Mouse (Mus musculus) liver, embryonic 15.5 days (tissue): Measurements from ENCODE around the gene Nup43. TPM values are rescaled to one million over a fixed set of nuclear protein-coding genes. Genes with fewer than 3 reads are reported as not detected.
A peak's percentile ranks its signal among the peaks of the same experiment; 100 is the strongest.
"Not testable (repeated sequence)": the region's sequence is repeated elsewhere in the genome, so short reads cannot be mapped to it uniquely, and the experiment has no call there.

Experiments used
- ATAC-seq: fragments of 200-750 bp; cut with Nextera tagmentation; 2 replicates; pipeline ENCODE4 v1.8.0; 2017; ENCODE audit warnings: moderate number of reproducible peaks, mild to moderate bottlenecking, moderate library complexity; ENCODE audit not compliant: insufficient read depth
- H3K27ac ChIP-seq: fragments of 300-500 bp; sonication (generic); replicated peaks from 2 replicates; pipeline ENCODE4 v1.5.1; 2015; ENCODE audit warnings: mild to moderate bottlenecking, inconsistent platforms
- H3K27me3 ChIP-seq: fragments of 300-500 bp; sonication (generic); 2 replicates; pipeline ENCODE4 v1.6.1; 2015; ENCODE audit warnings: mild to moderate bottlenecking, inconsistent platforms
- H3K36me3 ChIP-seq: fragments of 300-500 bp; sonication (generic); replicated peaks from 2 replicates; pipeline ENCODE4 v1.6.1; 2015; ENCODE audit warnings: moderate library complexity, mild to moderate bottlenecking, inconsistent platforms
- H3K4me1 ChIP-seq: fragments of 300-500 bp; sonication (generic); replicated peaks from 2 replicates; pipeline ENCODE4 v1.6.1; 2015; ENCODE audit warnings: inconsistent platforms
- H3K4me2 ChIP-seq: fragments of 300-500 bp; sonication (generic); 2 replicates; pipeline ENCODE4 v1.6.1; 2015; ENCODE audit warnings: moderate library complexity, mild to moderate bottlenecking, inconsistent platforms
- H3K4me3 ChIP-seq: fragments of 300-500 bp; sonication (generic); replicated peaks from 2 replicates; pipeline ENCODE4 v1.5.1; 2015; ENCODE audit warnings: mild to moderate bottlenecking, inconsistent platforms
- H3K9ac ChIP-seq: fragments of 300-500 bp; sonication (generic); 2 replicates; pipeline ENCODE4 v1.6.1; 2015; ENCODE audit warnings: moderate library complexity, mild to moderate bottlenecking, inconsistent platforms
- H3K9me3 ChIP-seq: fragments of 300-500 bp; sonication (generic); replicated peaks from 2 replicates; pipeline ENCODE4 v1.6.1; 2016; ENCODE audit warnings: inconsistent platforms
- WGBS: fragments of 180-500 bp; shearing (Covaris S2); methylation state at CpG from one replicate; pipeline ENCODE4 v1.1.7; 2015; ENCODE audit warnings: mixed read lengths; ENCODE audit not compliant: insufficient replicate concordance; 5-methylcytosine and 5-hydroxymethylcytosine counted together
- polyA plus RNA-seq: library from polyadenylated mRNA; unstranded; fragments of >200 nt; fragmentation: Nextera tagmentation; extraction: Ambion mirVana; gene quantifications from 2 replicates; pipeline ENCODE4 v1.2.1, GENCODE M21; 2015

The Nup43 gene
- polyA plus RNA-seq, result 21.2 and 23.8 TPM in 2 replicates

DNA sequence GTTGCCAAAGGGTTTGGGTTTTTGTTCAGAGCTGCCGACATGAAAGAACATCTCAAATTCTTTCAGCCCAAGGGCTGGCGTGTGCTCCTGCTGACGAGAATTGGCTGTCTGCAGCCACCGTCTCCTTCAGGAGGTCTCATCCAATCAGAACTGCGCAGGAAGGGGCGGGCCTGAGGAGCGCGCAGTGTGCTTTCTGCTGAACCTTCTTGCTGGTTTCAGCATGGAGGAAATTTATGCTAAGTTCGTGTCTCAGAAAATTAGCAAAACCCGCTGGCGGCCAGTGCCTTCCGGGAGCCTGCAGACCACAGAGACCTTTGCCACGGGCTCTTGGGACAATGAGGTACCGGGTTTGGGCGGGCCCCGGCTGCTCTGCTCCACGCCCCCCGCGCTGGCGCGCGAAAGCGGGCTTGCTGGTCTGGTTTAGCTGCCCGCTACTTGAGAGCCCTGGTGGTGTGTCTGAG lies at the start of gene Nup43:
TSS of gene Nup43 (plus strand) at position 162 of the 461 bp plus-strand sequence.
- ATAC-seq, result peak; percentile 59
- Histone ChIP-seq H3K4me1 (peaks cover 30% of the 10 kb centered on the region), H3K36me3 (peaks cover 27% of the 10 kb centered on the region), H3K4me2 (peak within 1 kb of the TSS; percentile 79), H3K4me3 (peak within 1 kb of the TSS; percentile 92), H3K27me3 (no peaks in the 10 kb centered on the region), H3K9me3 (no peaks in the 10 kb centered on the region), H3K27ac (peak within 1 kb of the TSS; percentile 72), H3K9ac (peak within 1 kb of the TSS; percentile 69)
- under 1% methylated on average over 24 of the region's 24 CpGs for WGBS

DNA sequence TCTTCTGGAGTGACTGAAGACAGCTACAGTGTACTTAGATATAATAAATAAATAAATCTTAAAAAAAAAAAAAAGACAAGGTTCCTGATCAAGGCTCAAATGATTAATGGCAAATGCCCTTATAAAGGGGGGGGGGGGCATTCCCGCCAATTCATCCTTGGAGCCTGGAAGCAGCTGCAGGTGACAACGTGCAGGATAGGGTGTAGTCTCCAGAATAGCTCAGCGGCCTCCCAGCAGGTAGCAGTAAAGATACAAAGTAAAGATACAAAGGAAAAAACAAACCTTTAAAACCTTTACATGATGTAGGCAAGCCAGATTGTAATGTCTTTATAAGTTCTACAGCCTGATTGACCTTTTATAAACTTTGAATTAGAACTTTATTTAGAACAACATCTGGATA lies 49.7 kb upstream of the Nup43 start:
- not testable (repeated sequence) for H3K4me3 ChIP-seq, H3K4me2 ChIP-seq, H3K9me3 ChIP-seq, ATAC-seq, H3K36me3 ChIP-seq, H3K9ac ChIP-seq, H3K4me1 ChIP-seq, H3K27ac ChIP-seq, H3K27me3 ChIP-seq
- 67% methylated on average over 3 of the region's 3 CpGs for WGBS

DNA sequence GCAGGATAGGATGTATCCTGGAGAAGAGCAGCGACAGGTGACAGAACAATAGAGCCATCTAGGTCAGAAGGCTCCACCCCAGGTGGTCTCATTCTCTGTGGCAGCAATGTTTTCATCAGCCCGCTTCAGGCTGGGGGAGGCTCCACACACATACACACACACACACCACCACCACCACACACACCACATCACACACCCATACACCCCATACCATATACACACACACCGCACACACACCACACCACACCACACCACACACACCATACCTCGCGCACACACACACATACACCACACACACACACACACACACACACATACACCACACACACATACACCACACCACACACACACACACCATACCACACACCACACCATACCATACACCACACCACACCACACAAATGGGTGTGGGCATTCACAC lies 47.5 kb upstream of the Nup43 start:
- no peaks in the 10 kb centered on the region for H3K9me3 ChIP-seq

DNA sequence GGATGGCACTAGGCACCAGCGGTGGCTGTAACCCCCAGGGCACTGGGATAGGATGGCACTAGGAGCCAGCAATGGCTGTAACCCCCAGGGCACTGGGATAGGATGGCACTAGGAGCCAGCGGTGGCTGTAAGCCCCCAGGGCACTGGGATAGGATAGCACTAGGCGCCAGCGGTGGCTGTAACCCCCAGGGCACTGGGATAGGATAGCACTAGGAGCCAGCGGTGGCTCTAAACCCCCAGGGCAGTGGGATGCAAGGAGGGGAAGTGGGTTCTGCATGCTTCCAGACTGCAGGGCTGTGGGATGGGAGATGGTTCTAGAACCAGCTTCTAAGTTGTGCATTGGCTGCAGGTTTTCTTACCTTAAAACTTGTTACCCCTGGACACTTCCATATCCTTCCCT lies 46.6 kb upstream of the Nup43 start:
- H3K9me3 ChIP-seq, result no peaks in the 10 kb centered on the region
- WGBS, result 78% methylated on average over 5 of the region's 5 CpGs
- H3K4me2 ChIP-seq, result no peak overlapping the region
- ATAC-seq, result no peak
- H3K27ac ChIP-seq, result no peak overlapping the region
- H3K4me1 ChIP-seq, result no peaks in the 10 kb centered on the region
- H3K4me3 ChIP-seq, result no peak overlapping the region
- H3K36me3 ChIP-seq, result no peaks in the 10 kb centered on the region
- no peaks in the 10 kb centered on the region for H3K27me3 ChIP-seq
- H3K9ac ChIP-seq, result no peak overlapping the region

More for the DNA sequence above, 47.5 kb upstream of the Nup43 start:
- H3K4me2 ChIP-seq, result no peak overlapping the region
- H3K4me3 ChIP-seq, result no peak overlapping the region
- no peaks in the 10 kb centered on the region for H3K27me3 ChIP-seq
- H3K4me1 ChIP-seq, result no peaks in the 10 kb centered on the region
- H3K9ac ChIP-seq, result no peak overlapping the region
- no peaks in the 10 kb centered on the region for H3K36me3 ChIP-seq
- WGBS, result 87% methylated on average over 5 of the region's 5 CpGs
- H3K27ac ChIP-seq, result no peak overlapping the region
- ATAC-seq, result no peak

- Histone ChIP-seq H3K9ac (no peak overlapping the region), H3K27ac (no peak overlapping the region), H3K36me3 (0 out of 2 replicates have a peak, but pooled peaks cover 4% of the 10 kb centered on the region), H3K9me3 (no peaks in the 10 kb centered on the region), H3K4me2 (no peak overlapping the region), H3K27me3 (no peaks in the 10 kb centered on the region), H3K4me1 (no peaks in the 10 kb centered on the region), H3K4me3 (no peak overlapping the region)
- no peak for ATAC-seq
- 77% methylated on average over 3 of the region's 3 CpGs for WGBS
Measured at GRCm38 (mm10) chr10:7622378-7622777, 44.9 kb upstream of the Nup43 start.

DNA sequence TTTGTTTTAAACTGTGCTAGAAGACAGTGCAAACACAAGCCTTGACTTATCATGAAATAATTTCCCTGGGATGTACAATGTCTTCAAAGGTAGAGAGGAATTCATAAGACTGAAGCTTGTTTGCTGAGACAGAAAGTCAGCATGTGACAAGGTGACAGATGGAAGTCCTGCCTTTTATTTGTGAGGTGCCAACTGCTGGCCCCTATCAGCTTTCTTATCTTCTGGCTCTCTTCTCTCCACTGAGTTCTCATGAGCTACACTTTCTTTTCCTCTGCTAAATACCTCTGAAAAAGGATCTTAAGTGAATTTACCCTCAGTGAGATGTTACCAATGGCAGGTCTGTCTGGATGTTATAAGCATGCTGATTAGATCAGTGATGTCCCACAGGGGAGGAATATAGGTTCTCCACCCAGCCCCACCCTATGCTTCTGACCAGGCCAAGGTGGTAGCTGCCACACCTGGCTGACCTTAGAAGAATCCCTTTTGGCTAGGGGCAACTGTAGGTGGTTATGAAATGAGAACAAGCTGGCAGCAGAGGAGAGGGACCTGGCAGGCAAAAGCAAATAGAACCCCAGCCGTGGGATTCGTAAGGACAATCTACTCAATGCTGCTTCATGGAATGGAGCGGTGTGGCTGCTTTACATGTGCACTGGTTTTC lies 43.3 kb upstream of the Nup43 start:
- H3K27me3 ChIP-seq, result no peaks in the 10 kb centered on the region
- no peak overlapping the region for H3K9ac ChIP-seq
- H3K9me3 ChIP-seq, result no peaks in the 10 kb centered on the region
- no peak overlapping the region for H3K27ac ChIP-seq
- no peaks in the 10 kb centered on the region for H3K4me1 ChIP-seq
- H3K4me3 ChIP-seq, result no peak overlapping the region
- no peak for ATAC-seq
- no peak overlapping the region for H3K4me2 ChIP-seq
- H3K36me3 ChIP-seq, result peaks cover 12% of the 10 kb centered on the region
- WGBS, result 85% methylated on average over 3 of the region's 3 CpGs

DNA sequence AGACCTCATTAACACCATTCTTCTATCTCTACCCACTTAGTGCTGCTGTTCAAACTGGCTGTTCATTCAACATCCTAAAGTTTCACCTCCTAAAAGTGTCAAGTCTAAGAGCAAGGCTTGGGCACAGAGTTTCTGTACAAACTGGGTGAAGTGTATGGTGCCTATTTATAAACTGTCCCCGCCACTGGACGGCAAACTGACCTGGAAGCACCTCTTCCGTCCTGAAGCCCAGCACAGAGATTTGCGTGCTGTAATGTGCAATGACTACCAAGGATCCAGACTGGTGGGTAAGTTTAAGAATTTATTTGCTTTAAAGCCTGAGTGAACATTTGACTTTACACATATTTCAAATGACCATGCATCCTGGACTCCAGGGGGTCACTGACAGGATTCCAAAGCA lies 38.2 kb upstream of the Nup43 start:
- Histone ChIP-seq H3K4me2 (no peak overlapping the region), H3K27me3 (no peaks in the 10 kb centered on the region), H3K4me1 (no peaks in the 10 kb centered on the region), H3K9ac (no peak overlapping the region), H3K9me3 (no peaks in the 10 kb centered on the region), H3K27ac (no peak overlapping the region), H3K36me3 (peaks cover 47% of the 10 kb centered on the region), H3K4me3 (no peak overlapping the region)
- ATAC-seq, result no peak
- WGBS, result 88% methylated on average over 4 of the region's 4 CpGs

GRCm38 (mm10) chr10:7630286-7630685 lies 37.0 kb upstream of the Nup43 start:
- Histone ChIP-seq H3K4me3 (no peak overlapping the region), H3K9me3 (no peaks in the 10 kb centered on the region), H3K27ac (no peak overlapping the region), H3K9ac (no peak overlapping the region), H3K27me3 (no peaks in the 10 kb centered on the region), H3K4me1 (no peaks in the 10 kb centered on the region), H3K4me2 (no peak overlapping the region), H3K36me3 (peaks cover 47% of the 10 kb centered on the region)
- no peak for ATAC-seq
- WGBS, result 85% methylated on average over 5 of the region's 5 CpGs

GRCm38 (mm10) chr10:7630951-7631720 lies 36.2 kb upstream of the Nup43 start:
- H3K4me1 ChIP-seq, result no peaks in the 10 kb centered on the region
- H3K9ac ChIP-seq, result no peak overlapping the region
- no peaks in the 10 kb centered on the region for H3K27me3 ChIP-seq
- no peak overlapping the region for H3K27ac ChIP-seq
- no peaks in the 10 kb centered on the region for H3K9me3 ChIP-seq
- no peak overlapping the region for H3K4me2 ChIP-seq
- 77% methylated on average over 16 of the region's 16 CpGs for WGBS
- no peak overlapping the region for H3K4me3 ChIP-seq
- ATAC-seq, result no peak
- peaks cover 47% of the 10 kb centered on the region for H3K36me3 ChIP-seq

- 95% methylated on average over 12 of the region's 12 CpGs for WGBS
- Histone ChIP-seq H3K4me3 (no peak overlapping the region), H3K27ac (no peak overlapping the region), H3K27me3 (no peaks in the 10 kb centered on the region), H3K9ac (no peak overlapping the region), H3K36me3 (peaks cover 80% of the 10 kb centered on the region), H3K9me3 (no peaks in the 10 kb centered on the region), H3K4me2 (no peak overlapping the region), H3K4me1 (no peaks in the 10 kb centered on the region)
- no peak for ATAC-seq
Measured at GRCm38 (mm10) chr10:7640366-7640765, 26.9 kb upstream of the Nup43 start.

GRCm38 (mm10) chr10:7645911-7646310 lies 21.4 kb upstream of the Nup43 start:
- H3K9ac ChIP-seq, result no peak overlapping the region
- H3K4me3 ChIP-seq, result no peak overlapping the region
- H3K36me3 ChIP-seq, result peaks cover 75% of the 10 kb centered on the region
- H3K9me3 ChIP-seq, result no peaks in the 10 kb centered on the region
- 78% methylated on average over 2 of the region's 2 CpGs for WGBS
- H3K4me1 ChIP-seq, result no peaks in the 10 kb centered on the region
- no peak for ATAC-seq
- H3K27ac ChIP-seq, result no peak overlapping the region
- H3K4me2 ChIP-seq, result no peak overlapping the region
- no peaks in the 10 kb centered on the region for H3K27me3 ChIP-seq
